Mouse (Mus musculus): ENCODE data around the gene Tnf.

Tnf gene

DNA sequence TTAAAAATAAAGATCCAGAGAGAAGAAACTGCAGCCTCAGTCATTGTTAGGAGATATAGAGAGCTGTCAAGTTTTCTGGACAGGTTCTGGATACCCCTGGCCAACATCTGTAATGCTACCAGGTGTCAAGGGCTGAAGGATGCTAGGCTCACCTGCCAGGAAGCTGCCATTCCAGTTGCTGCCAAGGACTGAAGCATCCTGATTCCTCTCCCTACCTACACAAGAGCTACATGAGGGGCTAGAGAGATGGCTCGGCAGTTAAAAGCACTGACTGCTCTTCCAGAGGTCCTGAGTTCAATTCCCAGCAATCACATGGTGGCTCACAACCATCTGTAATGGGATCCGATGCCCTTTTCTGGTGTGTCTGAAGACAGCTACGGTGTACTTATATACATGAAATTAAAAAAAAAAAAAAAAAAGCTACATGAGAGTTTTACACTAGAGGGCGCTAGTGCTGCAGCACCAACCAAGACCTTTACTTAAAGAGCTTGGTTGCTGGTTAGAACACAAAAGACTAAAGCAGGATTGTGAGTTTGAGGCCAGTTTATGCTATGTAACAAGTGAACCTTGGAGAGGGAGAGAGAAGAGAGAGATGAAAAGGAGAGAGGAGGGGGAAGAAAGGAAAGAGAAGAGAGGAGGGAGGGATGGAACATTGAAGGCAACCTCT is 33.1 kb downstream of the Tnf start:
- no peak for DNase-seq

DNA sequence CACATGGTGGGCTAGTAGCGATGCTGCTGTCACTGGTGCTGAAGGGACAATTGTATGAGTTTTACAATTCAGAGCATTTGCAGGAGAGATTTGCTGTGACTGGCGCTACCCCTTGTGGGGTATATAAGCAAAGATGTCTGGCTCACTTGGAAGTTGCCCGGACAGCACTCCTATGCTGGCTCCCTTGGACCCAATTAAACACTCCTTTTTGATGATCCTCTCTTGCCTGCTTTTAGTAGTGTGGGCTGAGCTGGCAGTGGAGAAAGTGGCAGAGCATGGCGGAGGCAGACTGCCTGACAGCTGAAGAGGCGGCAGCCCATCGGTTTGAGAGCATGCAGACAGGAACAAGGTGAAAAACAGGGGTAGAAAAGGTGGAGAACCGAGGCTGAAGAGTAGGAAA is 34.0 kb downstream of the Tnf start:
- no peak for DNase-seq

DNA sequence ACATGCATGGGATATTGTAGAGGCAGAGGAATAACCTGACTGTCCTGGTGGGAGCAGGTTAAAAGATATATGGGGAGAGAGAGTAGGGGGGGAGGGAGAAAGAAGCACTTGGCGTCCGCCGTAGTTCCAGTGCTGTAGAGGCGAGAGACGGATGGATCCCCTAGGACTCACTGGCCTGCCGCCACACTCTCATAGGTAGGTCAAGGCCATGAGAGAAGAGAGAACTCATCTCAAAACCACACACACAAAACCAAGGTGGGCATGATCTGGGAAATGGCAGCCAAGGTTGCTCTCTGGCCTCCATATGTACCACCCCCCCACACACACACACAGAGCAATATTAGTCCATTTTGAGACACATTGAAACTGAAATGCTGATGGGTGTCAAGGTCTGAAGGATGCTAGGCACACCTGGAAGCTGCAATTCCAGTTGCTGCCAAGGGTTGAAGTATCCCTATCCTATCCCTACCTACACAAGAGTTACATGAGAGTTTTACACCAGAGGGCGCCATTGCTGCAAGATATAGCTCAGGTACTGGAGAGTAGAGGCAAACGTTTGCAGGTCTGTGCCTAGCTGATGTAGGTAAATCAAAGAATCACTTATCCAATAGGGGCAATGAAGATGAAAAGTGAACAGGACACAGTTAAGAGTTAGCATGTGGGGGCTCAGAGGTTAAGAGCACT is 35.3 kb downstream of the Tnf start:
- DNase-seq, result peak; percentile 81

- peak; percentile 52 for DNase-seq
These were observed 36.2 kb downstream of the Tnf start for GRCm38 (mm10) chr17:35165451-35166155.

GRCm38 (mm10) chr17:35164568-35165450 is 37.0 kb downstream of the Tnf start, which contains the start of gene Prrc2a:
Gene Prrc2a, minus strand, starts transcription at chr17:35164897.
- DNase-seq, result peak; percentile 100

DNA sequence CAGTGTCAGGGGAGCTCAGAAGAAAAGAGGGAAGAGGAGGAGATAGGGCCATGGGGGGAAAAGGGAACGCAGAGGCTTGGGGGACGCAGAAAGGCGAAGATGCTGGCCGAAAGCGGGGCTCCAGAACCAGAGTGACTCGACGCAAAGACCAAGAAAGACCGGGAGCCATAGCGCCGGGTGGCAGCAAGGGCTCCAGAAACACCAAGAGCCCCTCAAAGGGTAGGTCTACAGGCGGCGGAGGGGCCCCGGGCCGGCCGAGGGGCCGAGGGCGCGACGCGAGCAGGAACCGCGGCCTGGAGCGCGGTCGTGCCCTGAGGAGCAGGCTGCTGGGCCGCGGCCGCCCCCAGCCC is 37.6 kb downstream of the Tnf start:
- DNase-seq, result no peak

GRCm38 (mm10) chr17:35163326-35164081 is 38.3 kb downstream of the Tnf start:
- peak; percentile 64 for DNase-seq

- peak; percentile 62 for DNase-seq
These were observed 39.1 kb downstream of the Tnf start for GRCm38 (mm10) chr17:35162730-35163129.

DNA sequence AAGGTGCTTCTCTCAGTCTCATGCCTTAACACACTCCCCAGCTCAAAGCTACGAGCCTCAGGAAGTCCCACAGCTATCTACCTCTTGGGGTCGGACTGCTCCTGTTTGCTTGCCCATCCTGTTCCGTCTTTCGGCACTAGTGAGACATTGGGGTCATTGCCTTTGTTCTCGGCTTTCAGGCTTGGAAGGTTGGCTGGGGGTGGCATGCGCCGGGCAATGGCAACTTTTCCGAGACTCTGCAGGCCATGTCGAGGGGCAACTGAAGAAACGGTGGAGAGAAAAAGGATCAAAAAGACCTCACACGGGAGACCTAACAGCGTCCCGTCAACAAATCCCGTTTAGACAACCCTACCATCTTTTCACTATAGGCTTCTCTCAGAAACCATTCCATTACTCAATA is 39.7 kb downstream of the Tnf start:
- DNase-seq, result peak; percentile 20

DNA sequence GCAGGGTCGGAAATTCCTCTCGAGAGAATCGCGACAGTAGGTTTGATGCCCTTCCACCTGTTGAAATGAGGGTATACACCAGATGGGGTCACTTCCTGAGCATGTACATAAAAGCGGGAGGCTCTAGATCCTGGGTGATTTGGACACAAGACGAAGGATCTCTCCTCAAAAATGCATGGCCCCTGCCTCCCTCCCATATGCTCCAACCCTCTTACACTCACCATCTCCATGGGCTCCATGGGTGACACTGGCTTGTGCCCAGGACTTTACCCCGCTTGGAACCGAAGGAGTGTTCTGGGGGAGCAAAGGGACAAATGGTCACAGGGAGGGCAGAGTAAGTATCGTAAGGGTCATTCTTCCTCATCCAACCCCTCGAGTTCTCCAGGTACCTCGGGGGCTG is 40.4 kb downstream of the Tnf start:
- peak; percentile 42 for DNase-seq

DNA sequence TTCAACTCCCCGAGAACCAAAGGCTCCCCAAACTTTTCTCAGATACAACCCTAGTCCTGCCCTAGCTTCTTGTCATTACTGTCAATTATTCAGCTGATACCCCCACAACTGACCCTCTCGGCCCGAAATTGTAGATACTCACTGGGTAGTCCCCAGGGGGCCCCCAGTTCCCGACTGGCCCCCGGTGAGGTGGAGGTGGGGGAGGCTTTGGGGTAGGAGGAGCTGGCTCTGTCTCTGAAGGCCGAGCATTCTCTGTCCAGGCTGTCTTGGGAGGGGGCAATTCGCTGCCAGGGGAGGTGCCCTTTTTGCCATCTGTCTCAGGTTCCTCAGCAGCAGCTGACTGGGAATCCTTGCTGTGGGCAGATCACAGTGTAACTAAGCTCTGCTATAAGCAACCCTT is 42.2 kb downstream of the Tnf start:
- peak; percentile 47 for DNase-seq

- peak; percentile 18 for DNase-seq
These were observed 42.8 kb downstream of the Tnf start for GRCm38 (mm10) chr17:35158850-35159593.

DNA sequence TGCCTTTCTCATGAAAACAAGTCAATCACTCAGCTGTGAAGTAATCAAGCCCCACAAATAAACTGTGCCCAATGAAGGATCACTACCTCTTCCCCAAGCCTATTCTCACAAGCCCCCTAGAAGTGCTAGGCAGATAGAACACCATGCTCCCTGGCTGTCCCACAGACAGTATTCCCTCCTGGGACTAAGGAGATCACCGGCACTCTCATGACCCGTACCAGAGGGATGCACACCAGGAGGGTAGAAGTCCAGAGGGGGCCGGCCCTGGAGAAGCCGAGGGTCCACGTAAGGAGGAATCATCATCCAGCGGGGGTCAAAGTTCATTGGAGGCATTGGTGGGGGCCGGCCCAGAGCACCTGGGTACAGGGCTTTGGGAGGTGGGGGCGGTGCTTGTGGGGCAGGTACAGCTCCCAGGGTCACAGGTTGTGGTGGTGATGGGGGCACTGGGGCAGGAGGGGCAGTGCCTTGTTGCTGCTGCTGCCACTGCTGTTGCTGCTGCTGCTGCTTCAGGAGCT is 44.1 kb downstream of the Tnf start:
- DNase-seq, result peak; percentile 39

DNA sequence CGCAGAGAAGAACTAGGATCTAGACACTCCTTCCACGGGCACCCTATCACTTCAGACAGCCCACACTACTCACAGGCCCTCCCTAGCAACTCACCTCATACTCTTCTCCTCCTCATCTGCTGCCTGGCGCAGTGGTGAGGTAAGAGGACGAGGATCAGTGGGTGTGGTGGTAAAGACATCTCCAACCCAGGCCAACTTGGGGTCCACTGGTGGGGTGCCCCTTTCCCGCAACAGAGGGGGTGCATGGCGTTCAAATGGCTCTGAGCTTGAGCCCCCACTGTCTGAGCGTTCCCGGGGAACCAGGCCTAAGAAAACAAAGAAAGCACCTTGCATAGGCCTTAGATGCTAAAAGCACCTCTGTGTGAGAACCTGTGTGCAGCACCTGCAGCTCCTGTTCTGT is 44.6 kb downstream of the Tnf start:
- no peak for DNase-seq

- no peak for DNase-seq
These were observed 45.2 kb downstream of the Tnf start for GRCm38 (mm10) chr17:35156461-35157200.

DNA sequence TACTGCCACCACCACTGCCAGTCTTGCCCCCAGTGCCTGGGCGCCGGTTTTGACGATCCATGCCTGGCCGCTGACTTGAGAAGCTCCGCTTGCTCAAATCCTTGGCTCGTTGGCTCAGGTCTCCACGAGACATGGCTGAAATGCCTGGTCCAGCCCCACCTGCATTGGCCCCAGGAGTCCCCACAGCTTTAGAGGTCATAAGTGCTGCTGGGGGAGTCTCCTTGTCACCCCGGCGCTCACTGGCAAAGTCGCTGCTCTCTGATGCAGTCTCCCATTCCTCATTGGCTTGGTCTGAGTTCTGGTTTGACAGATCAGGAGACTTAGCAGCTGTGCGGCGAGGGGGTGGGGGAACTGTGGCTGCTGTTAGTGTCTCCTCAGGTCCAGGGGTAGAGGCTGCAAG is 46.4 kb downstream of the Tnf start:
- DNase-seq, result no peak

DNA sequence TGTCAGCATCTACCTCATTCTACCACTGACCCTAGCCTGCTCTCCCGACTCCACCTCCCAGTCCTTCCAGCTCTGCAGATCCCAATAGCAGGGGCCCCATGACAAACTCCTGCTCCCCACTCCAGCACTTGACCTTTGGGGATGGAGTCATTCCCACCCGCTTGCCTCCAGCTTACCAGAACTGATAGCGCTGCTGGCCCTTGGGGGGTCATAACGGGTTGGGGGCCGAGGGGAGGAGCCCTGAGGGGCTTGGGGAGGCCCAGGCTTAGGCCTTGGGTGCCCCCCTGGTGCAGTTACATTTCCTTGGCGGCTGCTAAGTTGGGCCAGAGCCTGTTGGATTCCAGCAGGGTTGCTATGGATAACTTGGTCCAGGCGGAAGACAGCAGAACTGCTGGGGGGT is 47.2 kb downstream of the Tnf start:
- DNase-seq, result no peak

GRCm38 (mm10) chr17:35153931-35154330 is 47.9 kb downstream of the Tnf start:
- no peak for DNase-seq

DNA sequence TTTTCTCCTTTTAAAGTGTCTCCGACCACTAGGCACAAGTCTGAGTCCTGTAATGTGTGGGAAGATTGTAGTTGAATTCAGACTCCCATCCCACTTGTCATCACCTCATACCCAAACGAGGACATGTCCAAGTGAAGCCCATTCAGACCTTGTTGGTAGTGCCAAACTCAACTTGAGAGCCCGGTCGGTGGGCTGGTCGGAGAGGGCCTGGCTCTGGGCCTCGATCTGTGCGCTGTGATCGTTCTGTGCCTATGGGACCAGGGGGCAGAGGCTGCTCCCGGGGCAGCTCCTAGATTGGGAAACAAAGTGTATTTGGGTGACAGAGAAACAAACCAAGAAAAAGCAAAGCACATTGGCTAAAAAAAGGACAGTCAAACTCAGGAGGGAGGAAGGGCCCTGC is 48.7 kb downstream of the Tnf start:
- no peak for DNase-seq

DNA sequence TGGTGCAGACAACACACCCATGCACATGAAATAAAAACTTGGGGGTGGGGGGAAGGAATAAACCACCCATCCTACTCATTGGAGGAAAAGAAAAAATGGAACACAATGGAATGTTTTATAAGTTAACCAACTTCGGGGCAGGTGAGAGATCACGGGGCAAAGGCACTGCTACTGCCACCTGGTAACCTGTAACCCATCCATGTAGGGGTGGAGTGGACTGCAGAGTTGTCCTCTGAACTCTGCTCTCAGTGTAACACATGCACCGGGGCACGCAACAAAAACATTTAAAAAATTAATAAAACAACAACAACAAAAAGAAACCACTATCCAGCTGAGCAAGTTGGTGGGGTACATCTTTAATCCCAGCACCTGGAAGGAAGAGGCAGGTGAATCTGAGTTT is 49.7 kb downstream of the Tnf start:
- no peak for DNase-seq

All from cerebellum, adult 9-11 months (tissue).